21 mouse cellular contexts compared by ENCODE assay signal in the genomic region with DNA sequence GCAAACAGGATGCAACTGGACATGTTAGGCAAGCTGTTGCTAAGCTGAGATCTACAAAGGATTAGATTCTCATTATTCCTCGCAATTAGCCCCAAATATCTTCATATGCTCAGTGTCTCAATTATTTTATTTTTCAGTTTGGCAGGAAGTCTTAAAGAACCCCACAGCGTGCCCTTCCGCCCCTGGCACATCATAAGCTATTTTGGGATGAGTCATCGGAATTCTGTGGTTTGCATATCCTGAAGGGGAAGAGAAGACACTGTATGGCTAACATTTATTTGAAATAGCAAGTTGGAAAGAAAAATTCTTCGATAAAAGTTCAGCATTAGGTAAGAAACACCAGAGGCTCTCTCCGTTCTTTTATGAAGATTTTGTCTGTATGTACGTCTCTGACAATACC.
A peak's percentile ranks its signal among the peaks of the same experiment; 100 is the strongest.
DNase-seq lines count a peak whose midpoint lies in the region; ATAC-seq and TF ChIP-seq lines count a peak whose summit lies in the region.
"Had no signal": no experiment of that assay in that cellular context is flagged by ENCODE, and none has a peak within 500 bp of the region (broad histone marks: within the 10 kb centered on the region; RNA-seq: fewer than 3 reads in every experiment).

No protein-coding gene starts in this region.

- no peaks in the 10 kb centered on the region for H3K27me3 ChIP-seq in stomach, postnatal 0 days (ENCODE audit: control insufficient read depth, insufficient read depth, low read length)
- H3K27me3 ChIP-seq: hindbrain, embryonic 12.5 days had no signal

- TF ChIP-seq EP300 in stomach, postnatal 0 days (optimal IDR thresholded peaks at IDR 0.05): no peak

- peak overlapping the region; percentile 71 for H3K27ac ChIP-seq in embryonic fibroblast, embryonic 13.5 days (ENCODE audit: insufficient read depth, low read length)
- H3K27ac ChIP-seq in stomach, postnatal 0 days (replicated peaks): no peak overlapping the region
- H3K27ac ChIP-seq: embryonic facial prominence, embryonic 10.5 days; forebrain, embryonic 10.5 days; heart, embryonic 10.5 days; hindbrain, embryonic 12.5 days had no signal

- no peak for TF ChIP-seq POLR2A in embryonic fibroblast, embryonic 13.5 days (IDR thresholded peaks at IDR 0.05; ENCODE audit: low read depth, low read length)
- no peak for TF ChIP-seq POLR2A in lung, adult 2 months (IDR thresholded peaks at IDR 0.05; ENCODE audit: borderline replicate concordance, extremely low read depth, low read depth, low read length)

- peak; percentile 94 for DNase-seq in 416B (ENCODE audit: low read depth)
- peak; percentile 83 for DNase-seq in NIH3T3 (ENCODE audit: low read depth)
- no peak for DNase-seq in kidney, adult 11 months
- no peak for DNase-seq in thymus, postnatal 25 days
- DNase-seq in lung, adult 2 months: no peak
- no peak for DNase-seq in stomach, postnatal 0 days (ENCODE audit: low spot score)
- DNase-seq: adrenal gland, postnatal 14 days; cerebellum, adult 18-20 months; cerebellum, adult 9-11 months; cerebellum, postnatal 36 days; gastrocnemius, postnatal 36 days; heart, postnatal 10 days; heart, postnatal 4 days had no signal

- H3K4me2 ChIP-seq in stomach, postnatal 0 days (replicated peaks; ENCODE audit: low read depth): no peak overlapping the region
- H3K4me2 ChIP-seq: hindbrain, embryonic 12.5 days had no signal

- H3K4me3 ChIP-seq in embryonic fibroblast, embryonic 13.5 days (ENCODE audit: insufficient read depth, low read length): no peak overlapping the region
- no peak overlapping the region for H3K4me3 ChIP-seq in lung, adult 2 months (replicated peaks; ENCODE audit: extremely low read depth, low read depth, low read length)
- H3K4me3 ChIP-seq in stomach, postnatal 0 days (ENCODE audit: low read depth, low read length): no peak overlapping the region
- H3K4me3 ChIP-seq: embryonic facial prominence, embryonic 10.5 days; erythroblast, embryonic 14.5 days; forebrain, embryonic 10.5 days; heart, embryonic 10.5 days; hindbrain, embryonic 12.5 days had no signal

- peaks cover 13% of the 10 kb centered on the region; the same call in 1 of the 2 replicates for H3K4me1 ChIP-seq in embryonic fibroblast, embryonic 13.5 days (ENCODE audit: control insufficient read depth, insufficient read depth, low read length)
- H3K4me1 ChIP-seq in lung, adult 2 months (ENCODE audit: control insufficient read depth, insufficient read depth, low read length): no peaks in the 10 kb centered on the region; the same call in 1 of the 2 replicates
- H3K4me1 ChIP-seq in stomach, postnatal 0 days (replicated peaks; ENCODE audit: control insufficient read depth, insufficient read depth): no peaks in the 10 kb centered on the region
- H3K4me1 ChIP-seq: forebrain, embryonic 10.5 days; heart, embryonic 10.5 days; hindbrain, embryonic 12.5 days had no signal

- no peak for ATAC-seq in stomach, postnatal 0 days (ENCODE audit: low FRiP score, low TSS enrichment)
- ATAC-seq: forebrain, embryonic 14.5 days; hindbrain, embryonic 16.5 days had no signal

- WGBS in lung, adult 2 months: 66% methylated on average over 7 of the region's 7 CpGs
- WGBS in stomach, postnatal 0 days: 77% methylated on average over 7 of the region's 7 CpGs

- H3K9me3 ChIP-seq in stomach, postnatal 0 days (ENCODE audit: control insufficient read depth, low read length): no peaks in the 10 kb centered on the region
- H3K9me3 ChIP-seq: embryonic facial prominence, embryonic 10.5 days; forebrain, embryonic 10.5 days; heart, embryonic 10.5 days; hindbrain, embryonic 12.5 days had no signal

- no peaks in the 10 kb centered on the region for H3K36me3 ChIP-seq in stomach, postnatal 0 days (ENCODE audit: control insufficient read depth, insufficient read depth, low read length)
- H3K36me3 ChIP-seq: embryonic facial prominence, embryonic 10.5 days; forebrain, embryonic 10.5 days; heart, embryonic 10.5 days; hindbrain, embryonic 12.5 days had no signal

- no peak overlapping the region for H3K9ac ChIP-seq in stomach, postnatal 0 days (ENCODE audit: low read length)
- H3K9ac ChIP-seq: hindbrain, embryonic 12.5 days had no signal

- TF ChIP-seq CTCF in embryonic fibroblast, embryonic 13.5 days (IDR thresholded peaks at IDR 0.05; ENCODE audit: borderline replicate concordance, insufficient read depth, low read length): no peak
- no peak for TF ChIP-seq CTCF in lung, adult 2 months (IDR thresholded peaks at IDR 0.05; ENCODE audit: insufficient read depth, low read length)
- no peak for TF ChIP-seq CTCF in stomach, postnatal 0 days (IDR thresholded peaks at IDR 0.05; ENCODE audit: low read depth)

Comparison
In these comparisons a context has a peak if more than half of its experiments do, and no peak if none do; other contexts are left out.
1. DNase-seq: peak in 416B (single experiment) and NIH3T3 (single experiment); none in kidney, adult 11 months (single experiment), thymus, postnatal 25 days (single experiment), lung, adult 2 months (single experiment) and stomach, postnatal 0 days (single experiment).